Mouse (Mus musculus): ENCODE results near the gene Cldn18.

GRCm38 (mm10) chr9:99675714-99676113 is 41.4 kb downstream of the Cldn18 start:
- no peak for TF ChIP-seq CTCF (IDR thresholded peaks at IDR 0.05; ENCODE audit: borderline replicate concordance, insufficient read depth, low read length)
- TF ChIP-seq POLR2A (IDR thresholded peaks at IDR 0.05; ENCODE audit: low read depth, low read length) = no peak
